Mouse (Mus musculus): ENCODE measurements at regions not wholly inside any gene's neighbourhood (a gene's known extent, or its start where the extent isn't known, plus 50 kb on each side); places are given as distances from the start of the nearest gene placed in this dataset.

GRCm38 (mm10) chr3:126295932-126296331, 67.6 kb upstream of the Arsj start:
- DNase-seq = no peak

DNA sequence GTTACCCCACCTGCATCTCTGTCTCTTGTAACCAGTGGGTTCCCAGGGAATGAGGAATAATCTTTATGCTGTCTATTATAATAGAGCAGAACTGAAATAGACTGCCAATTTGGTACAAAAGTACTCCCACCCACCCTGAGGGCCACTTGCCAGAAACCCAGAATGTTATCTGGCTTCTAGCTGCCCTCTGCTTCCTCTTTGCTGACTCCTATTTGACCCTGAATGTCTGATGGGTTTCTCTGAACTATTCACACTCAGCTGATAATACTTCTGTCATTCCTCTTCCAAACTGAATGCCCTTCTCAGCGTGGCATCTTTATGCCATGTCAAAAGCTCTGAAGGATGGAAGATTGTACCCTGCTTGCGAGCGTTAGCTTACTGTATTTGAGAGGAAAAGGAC, 64.2 kb upstream of the Arsj start:
- no peak for DNase-seq

GRCm38 (mm10) chr3:126308303-126308702, 55.2 kb upstream of the Arsj start:
- DNase-seq = no peak

Measured in embryo, embryonic 11 days (tissue).